Mouse (Mus musculus): ENCODE measurements around the gene Megf6.

The Megf6 gene

DNA sequence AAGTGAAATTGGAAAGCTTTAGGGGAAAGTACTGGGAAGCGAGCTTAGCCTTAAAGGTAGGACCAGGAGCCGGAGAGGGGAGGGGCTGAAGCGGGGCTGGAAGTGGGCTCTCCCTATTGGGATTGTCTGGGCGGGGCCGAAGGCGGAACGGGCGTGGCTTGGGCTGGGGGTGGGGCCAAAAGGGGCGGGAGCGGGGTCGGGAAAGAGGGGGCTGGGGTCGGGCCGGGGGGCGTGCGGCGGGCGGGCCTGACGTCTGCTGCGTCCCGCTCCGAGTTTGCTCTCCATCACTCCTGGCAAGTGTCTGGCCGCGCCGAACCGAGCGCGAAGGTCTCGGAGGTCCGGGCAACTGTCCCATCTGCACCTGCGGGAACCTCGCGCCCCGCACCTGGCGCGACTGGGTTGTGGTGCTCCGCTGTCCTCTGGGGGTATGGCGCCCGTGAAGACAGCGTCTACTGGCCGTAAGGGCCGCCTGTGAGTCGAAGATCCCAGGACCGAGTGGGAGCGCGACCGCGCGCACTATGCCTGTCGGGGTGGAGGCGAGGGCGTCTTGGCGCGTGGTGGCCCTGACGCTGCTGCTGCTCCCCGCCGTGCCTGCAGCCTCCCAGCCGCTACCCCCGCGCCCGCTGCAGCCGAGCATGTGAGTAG is at the start of gene Megf6:
Gene Megf6 (plus strand): TSS at position 225 of the 645 bp plus-strand sequence.
- no peak for DNase-seq

DNA sequence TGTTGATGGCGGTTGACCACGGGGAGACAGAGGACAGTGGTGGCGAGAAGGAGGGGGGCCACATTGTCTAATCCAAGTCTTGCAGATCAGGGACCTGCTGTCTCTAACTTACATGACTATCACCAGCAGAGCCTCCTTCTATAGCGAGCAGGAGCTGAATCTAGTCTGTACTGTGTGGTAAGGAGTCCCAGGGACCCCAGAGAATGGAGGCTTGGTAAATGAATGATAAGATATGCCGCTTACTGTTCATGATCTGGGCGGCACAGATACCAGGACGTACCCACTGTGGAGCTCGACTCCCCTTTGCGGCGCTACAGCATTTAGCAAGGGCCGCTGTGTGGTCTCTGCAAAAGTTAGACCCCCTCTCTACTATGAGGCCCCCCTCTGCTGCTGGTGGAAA is 48.7 kb upstream of the Megf6 start:
- no peak for DNase-seq

DNA sequence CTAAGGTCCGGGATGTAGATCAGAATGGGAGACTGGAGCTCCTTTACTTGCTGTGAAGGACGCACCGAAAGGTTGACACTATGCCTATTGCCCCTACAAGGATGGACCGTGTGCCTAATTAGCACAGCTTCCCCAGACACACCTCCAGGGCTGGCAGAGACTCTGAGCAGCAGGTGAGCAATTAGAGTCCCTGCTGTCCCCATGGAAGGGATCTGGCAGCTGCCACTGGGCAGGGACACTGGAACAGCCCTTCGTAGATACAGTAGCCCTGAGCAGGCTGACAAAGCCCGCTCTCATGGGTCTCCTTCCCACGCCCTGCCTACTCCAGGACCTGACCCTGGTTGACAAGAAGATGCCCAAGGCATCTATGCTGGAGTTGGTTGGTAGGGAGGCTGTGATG is 48.2 kb upstream of the Megf6 start:
- DNase-seq, result no peak

- no peak for DNase-seq
These were observed 47.0 kb upstream of the Megf6 start for GRCm38 (mm10) chr4:154123553-154123952.

- no peak for DNase-seq
These were observed 45.3 kb upstream of the Megf6 start for GRCm38 (mm10) chr4:154125202-154125601.

GRCm38 (mm10) chr4:154127273-154127672 is 43.3 kb upstream of the Megf6 start:
- DNase-seq, result no peak

DNA sequence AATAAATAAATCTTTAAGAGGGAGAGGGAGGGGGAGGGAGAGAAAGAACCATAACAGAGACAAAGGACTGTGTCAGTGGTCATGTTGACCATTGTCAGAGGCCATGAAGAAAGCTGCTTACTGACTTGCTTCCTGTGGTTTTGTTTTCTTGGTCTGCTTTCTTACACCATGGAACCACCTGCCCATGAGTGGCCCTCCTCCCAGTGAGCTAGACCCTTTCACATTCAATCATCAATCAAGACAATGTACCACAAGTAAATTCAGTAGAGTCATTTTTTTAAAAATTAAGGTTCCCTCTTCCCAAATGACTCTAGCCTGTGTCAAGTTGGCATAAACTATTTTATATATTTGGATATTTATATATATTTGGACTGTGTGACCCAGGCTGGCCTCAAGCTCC is 40.6 kb upstream of the Megf6 start:
- no peak for DNase-seq

DNA sequence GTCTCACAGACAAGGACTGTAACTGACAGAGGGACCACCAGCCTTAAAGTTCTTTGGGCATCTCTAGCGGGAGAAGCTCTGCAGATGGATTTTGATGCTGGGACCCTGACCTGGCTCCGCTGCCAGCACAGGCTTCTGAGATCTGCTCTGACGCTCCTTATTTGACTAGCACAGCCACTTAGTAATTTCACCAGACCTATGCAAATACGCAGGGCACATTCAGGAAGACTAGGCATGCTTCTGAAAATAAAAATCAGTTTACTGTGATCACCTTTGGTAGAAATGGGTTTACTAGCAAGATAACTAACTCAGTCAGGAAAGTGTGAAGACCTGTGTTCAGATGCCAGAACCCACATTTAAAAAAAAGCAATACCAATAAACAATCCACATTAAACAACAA is 38.6 kb upstream of the Megf6 start:
- DNase-seq, result no peak

DNA sequence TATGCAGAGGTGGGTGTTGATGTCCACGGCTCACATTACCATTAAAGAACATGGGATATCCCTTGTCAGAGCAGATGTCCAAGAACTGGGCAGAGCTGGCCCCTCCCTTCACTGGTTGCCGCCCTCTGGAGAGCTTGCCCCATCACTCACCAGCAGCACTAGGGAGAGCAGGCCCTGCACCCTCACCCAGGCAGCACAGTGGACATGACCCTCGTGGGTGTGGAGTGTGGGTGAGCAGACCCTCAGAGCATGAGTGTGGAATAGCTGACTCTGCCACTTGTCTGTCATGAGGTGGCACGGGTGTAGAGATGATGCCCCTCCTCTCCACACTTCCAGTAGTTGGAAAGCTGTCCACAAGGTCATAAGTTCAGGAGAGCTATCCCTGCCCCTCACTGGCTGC is 35.7 kb upstream of the Megf6 start:
- no peak for DNase-seq

GRCm38 (mm10) chr4:154137139-154137538 is 33.4 kb upstream of the Megf6 start:
- no peak for DNase-seq

- no peak for DNase-seq
These were observed 30.8 kb upstream of the Megf6 start for GRCm38 (mm10) chr4:154139671-154140181.

- no peak for DNase-seq
These were observed 30.5 kb upstream of the Megf6 start, which contains the start of gene Trp73 for GRCm38 (mm10) chr4:154140182-154140212. Gene Trp73, minus strand, starts transcription at chr4:154140208.

- DNase-seq, result no peak
These were observed 30.1 kb upstream of the Megf6 start for GRCm38 (mm10) chr4:154140213-154141008.

GRCm38 (mm10) chr4:154141009-154141867 is 29.3 kb upstream of the Megf6 start:
- DNase-seq, result no peak

DNA sequence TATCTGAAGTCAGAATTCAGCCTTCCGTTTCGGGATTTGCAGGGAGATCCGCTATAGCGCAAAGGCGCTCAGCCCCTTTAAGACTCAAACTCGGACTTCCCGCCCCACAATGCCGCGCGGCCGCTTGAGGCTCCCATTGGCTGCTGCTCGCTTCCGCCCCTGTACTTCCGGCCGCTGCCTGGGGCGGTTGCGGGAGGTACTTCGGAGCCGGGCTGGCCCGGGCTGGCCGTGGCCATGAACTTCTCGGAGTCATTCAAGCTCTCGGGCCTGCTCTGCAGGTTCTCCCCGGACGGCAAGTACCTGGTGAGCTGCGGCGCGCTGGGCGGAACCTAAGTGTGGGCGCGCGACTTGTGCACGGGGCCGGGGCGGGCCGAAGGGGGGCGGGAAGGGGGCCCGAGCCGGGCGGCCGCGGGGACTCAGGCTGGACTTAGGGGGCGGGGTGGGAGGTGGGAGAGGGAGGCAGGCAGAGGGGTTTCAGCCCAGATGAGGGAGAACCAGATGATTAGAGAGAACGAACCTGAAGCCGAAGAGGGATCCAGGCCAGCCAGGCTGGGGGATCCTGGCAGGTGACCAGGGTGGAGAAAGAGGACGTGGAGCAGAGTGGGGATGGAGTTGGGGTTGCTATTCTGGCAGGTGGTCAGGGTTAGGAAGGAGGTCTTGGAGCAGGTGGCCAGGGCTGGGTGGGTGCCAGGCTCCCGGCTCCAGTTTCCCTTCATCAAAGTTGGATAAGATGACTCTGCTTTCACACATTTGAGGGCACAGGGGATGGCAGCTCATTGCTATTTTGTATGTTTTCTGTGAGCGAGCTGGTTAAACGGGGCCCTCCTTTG is 28.1 kb upstream of the Megf6 start, which contains the start of gene Wrap73:
Gene Wrap73 (plus strand): TSS at position 162 of the 830 bp plus-strand sequence.
- DNase-seq, result peak; percentile 83 to 85

- DNase-seq, result no peak
These were observed 25.8 kb upstream of the Megf6 start for GRCm38 (mm10) chr4:154144712-154145111.

DNA sequence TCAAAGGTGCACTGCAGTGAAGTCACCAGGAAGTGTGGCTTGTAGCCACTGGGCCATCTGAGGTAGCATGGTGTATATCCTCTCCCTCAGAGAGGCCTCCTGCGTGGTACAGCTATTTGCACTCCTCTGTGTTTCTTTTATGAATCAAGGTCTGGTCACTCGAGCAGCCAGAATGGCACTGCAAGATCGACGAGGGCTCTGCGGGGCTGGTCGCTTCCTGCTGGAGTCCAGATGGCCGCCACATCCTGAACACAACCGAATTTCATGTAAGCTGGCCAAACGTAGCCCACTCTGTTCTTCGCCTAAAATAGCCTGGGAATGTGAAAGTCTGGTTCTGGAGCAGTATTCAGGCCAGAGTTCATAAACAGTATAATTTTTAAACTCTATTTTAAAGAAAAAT is 24.2 kb upstream of the Megf6 start:
- no peak for DNase-seq

DNA sequence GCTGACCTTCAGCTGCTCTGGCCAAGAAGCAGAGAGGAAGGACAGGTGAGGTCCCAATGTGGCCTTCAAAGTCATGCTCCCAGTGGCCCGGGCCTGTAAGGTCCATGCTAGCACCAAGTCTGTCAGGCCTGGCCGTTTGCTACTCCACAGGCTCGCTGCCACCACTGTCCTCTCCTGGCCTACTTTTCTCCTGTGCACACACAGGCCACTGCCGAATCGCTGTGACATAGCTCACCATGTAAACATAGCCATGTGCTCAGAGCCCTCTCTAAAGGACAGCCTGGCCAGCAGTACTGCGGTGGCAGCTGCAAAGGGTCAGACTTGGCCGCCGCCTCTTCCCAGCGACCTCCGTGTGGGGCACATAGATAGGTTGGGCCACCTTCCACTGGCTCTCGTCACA is 16.4 kb upstream of the Megf6 start:
- DNase-seq, result no peak

DNA sequence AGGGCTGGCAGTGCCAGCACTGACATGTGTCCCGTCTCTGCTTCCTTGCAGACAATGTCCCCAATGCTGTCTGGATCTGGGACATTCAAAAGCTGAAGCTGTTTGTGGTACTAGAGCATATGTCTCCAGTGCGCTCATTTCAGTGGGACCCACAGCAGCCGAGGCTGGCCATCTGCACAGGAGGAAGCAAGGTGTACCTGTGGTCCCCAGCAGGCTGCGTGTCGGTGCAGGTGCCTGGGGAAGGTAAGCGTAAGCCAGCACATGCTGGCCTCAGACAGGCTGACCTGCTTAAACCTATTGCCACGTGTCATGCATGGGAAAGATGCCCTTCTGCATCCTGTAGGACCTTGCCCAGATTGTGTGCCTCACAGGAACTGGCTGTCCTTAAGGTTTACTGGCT is 14.5 kb upstream of the Megf6 start:
- DNase-seq, result no peak

DNA sequence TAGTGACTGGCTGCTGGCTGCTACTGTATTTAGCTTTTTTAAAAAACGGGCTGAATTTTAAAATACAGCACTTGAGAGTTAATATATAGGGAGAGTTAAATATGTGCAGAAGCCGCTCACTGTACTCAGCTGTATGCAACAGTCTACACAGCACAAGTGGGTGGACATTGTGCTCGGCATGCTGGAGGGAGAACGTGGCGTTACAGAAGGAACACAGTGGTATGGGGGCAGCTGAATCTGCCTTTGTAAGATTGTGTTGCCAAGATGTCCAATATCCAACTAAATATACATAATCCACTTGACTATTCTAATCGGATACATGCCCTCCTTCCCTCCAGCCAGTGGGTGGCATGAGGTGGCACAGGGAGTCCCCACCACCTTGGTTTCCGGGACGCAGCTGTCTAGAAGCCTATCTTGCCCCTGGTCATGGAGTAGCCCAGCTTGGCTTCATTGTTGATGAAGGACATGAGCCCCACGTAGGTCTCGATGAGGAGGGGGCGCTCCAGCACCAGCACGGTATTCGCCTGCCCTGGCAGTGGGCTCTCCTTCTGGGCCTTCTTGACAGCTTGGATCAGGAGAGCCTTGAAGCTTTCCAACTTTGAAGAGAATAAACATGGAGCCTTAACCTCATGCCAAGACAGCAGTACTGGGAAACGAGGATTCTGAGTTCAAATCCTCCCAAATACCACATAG is 12.4 kb upstream of the Megf6 start:
- no peak for DNase-seq

GRCm38 (mm10) chr4:154159002-154159401 is 11.5 kb upstream of the Megf6 start:
- peak; percentile 82 to 85 for DNase-seq

- peak in 1 of 2 experiments; percentile 34 for DNase-seq
These were observed 10.5 kb upstream of the Megf6 start for GRCm38 (mm10) chr4:154159961-154160537.

All from thymus, postnatal 36 days (tissue).